Mouse (Mus musculus) lung, postnatal 4 days (tissue): ENCODE results near the gene Fcgrt.
"Not testable (repeated sequence)": the region's sequence is repeated elsewhere in the genome, so short reads cannot be mapped to it uniquely, and the experiment has no call there.

Experiments
- DNase-seq, 2 experiments: peaks; one replicate each; pipeline ENCODE4 v3.0.0; 2021

Gene Fcgrt

GRCm38 (mm10) chr7:45103652-45104180 is at the start of gene Fcgrt:
TSS of gene Fcgrt (minus strand) at chr7:45103851.
- DNase-seq: peak; percentile 93 to 96

- DNase-seq: not testable (repeated sequence)
These were observed 49.4 kb upstream of the Fcgrt start for GRCm38 (mm10) chr7:45153052-45153451.

- DNase-seq: peak; percentile 46 to 84
These were observed 47.7 kb upstream of the Fcgrt start for GRCm38 (mm10) chr7:45151303-45151702.

- DNase-seq: no peak
These were observed 46.7 kb upstream of the Fcgrt start for GRCm38 (mm10) chr7:45150321-45150720.

GRCm38 (mm10) chr7:45149545-45149944 is 45.9 kb upstream of the Fcgrt start:
- DNase-seq: peak; percentile 38 to 73

GRCm38 (mm10) chr7:45148534-45149098 is 45.0 kb upstream of the Fcgrt start:
- DNase-seq: no peak

- no peak for DNase-seq
These were observed 44.2 kb upstream of the Fcgrt start for GRCm38 (mm10) chr7:45147899-45148298.

GRCm38 (mm10) chr7:45147267-45147666 is 43.6 kb upstream of the Fcgrt start:
- no peak for DNase-seq

- peak in 1 of 2 experiments; percentile 15 for DNase-seq
These were observed 41.8 kb upstream of the Fcgrt start for GRCm38 (mm10) chr7:45145460-45145859.

- DNase-seq: peak in 1 of 2 experiments; percentile 39
These were observed 40.9 kb upstream of the Fcgrt start for GRCm38 (mm10) chr7:45144368-45145174.

GRCm38 (mm10) chr7:45141914-45142313 is 38.3 kb upstream of the Fcgrt start:
- no peak for DNase-seq

GRCm38 (mm10) chr7:45141319-45141718 is 37.7 kb upstream of the Fcgrt start:
- DNase-seq: no peak

GRCm38 (mm10) chr7:45139904-45140723 is 36.5 kb upstream of the Fcgrt start:
- peak in 1 of 2 experiments; percentile 67 for DNase-seq

GRCm38 (mm10) chr7:45138403-45138802 is 34.8 kb upstream of the Fcgrt start:
- no peak for DNase-seq

- DNase-seq: no peak
These were observed 33.7 kb upstream of the Fcgrt start for GRCm38 (mm10) chr7:45137171-45138006.

GRCm38 (mm10) chr7:45135993-45136567 is 32.4 kb upstream of the Fcgrt start, which contains the start of the genes Gm45713 and Flt3l:
TSS of gene Gm45713 (minus strand) at chr7:45136231.
TSS of gene Flt3l (minus strand) at chr7:45136432.
- DNase-seq: peak; percentile 91 to 95

GRCm38 (mm10) chr7:45135370-45135769 is 31.7 kb upstream of the Fcgrt start:
- DNase-seq: no peak

GRCm38 (mm10) chr7:45134544-45135026 is 30.9 kb upstream of the Fcgrt start:
- peak; percentile 68 to 69 for DNase-seq

- no peak for DNase-seq
These were observed 30.0 kb upstream of the Fcgrt start for GRCm38 (mm10) chr7:45133446-45134159.

GRCm38 (mm10) chr7:45131850-45132249 is 28.2 kb upstream of the Fcgrt start:
- no peak for DNase-seq
